Mouse (Mus musculus) ES-E14 (cell line): ENCODE measurements around the gene Gm28053. TPM values are rescaled to one million over a fixed set of nuclear protein-coding genes. Genes with fewer than 3 reads are reported as not detected.

Source experiments
- DNase-seq: peaks from one replicate; pipeline ENCODE4 v3.0.0-alpha.2; 2013; ENCODE audit warnings: low read depth, low spot score
- H3K27ac ChIP-seq: 2 replicates; pipeline ENCODE4 v1.5.1; 2012; ENCODE audit warnings: low read depth, mild to moderate bottlenecking, low read length, moderate library complexity, mixed read lengths; ENCODE audit not compliant: poor library complexity, insufficient read depth, severe bottlenecking
- H3K36me3 ChIP-seq: 2 replicates; pipeline ENCODE4 v1.6.1; 2012; ENCODE audit warnings: mild to moderate bottlenecking, low read length, moderate library complexity, mixed read lengths; ENCODE audit not compliant: control insufficient read depth, poor library complexity, insufficient read depth, severe bottlenecking
- H3K4me1 ChIP-seq, 2 experiments: fragments of 150-350 bp in 1 of 2; sonication (generic) in 1 of 2; 2 replicates each; pipeline ENCODE4 v1.6.1; 2012; ENCODE audit warnings: low read length in 2 of 2, mild to moderate bottlenecking in 1 of 2, mixed read lengths in 1 of 2; ENCODE audit not compliant: control insufficient read depth in 2 of 2, insufficient read depth in 2 of 2, poor library complexity in 1 of 2
- H3K4me3 ChIP-seq, 2 experiments: fragments of 150-350 bp in 1 of 2; sonication (generic) in 1 of 2; 2 replicates each; pipeline ENCODE4 v1.5.1; 2012; ENCODE audit warnings: low read length in 2 of 2, low read depth in 1 of 2, mild to moderate bottlenecking in 1 of 2, mixed read lengths in 1 of 2; ENCODE audit not compliant: insufficient read depth in 1 of 2, poor library complexity in 1 of 2, severe bottlenecking in 1 of 2
- H3K9ac ChIP-seq: 2 replicates; pipeline ENCODE4 v1.6.1; 2012; ENCODE audit warnings: low read depth, mild to moderate bottlenecking, low read length, mixed read lengths; ENCODE audit not compliant: poor library complexity, insufficient read depth, severe bottlenecking
- H3K9me3 ChIP-seq: fragments of 150-350 bp; sonication (generic); 2 replicates; pipeline ENCODE4 v1.6.1; 2012; ENCODE audit warnings: low read depth, mild to moderate bottlenecking, low read length; ENCODE audit not compliant: control insufficient read depth, insufficient read depth
- CHD2 ChIP-seq: IDR thresholded peaks from 2 replicates; pipeline ENCODE4 v1.6.1; 2014; ENCODE audit warnings: mild to moderate bottlenecking, low read depth, low read length, inconsistent platforms
- HCFC1 ChIP-seq: IDR thresholded peaks from 2 replicates; pipeline ENCODE4 v1.6.1; 2012; ENCODE audit warnings: low read length, inconsistent platforms, borderline replicate concordance; ENCODE audit not compliant: insufficient read depth
- MAFK ChIP-seq: IDR thresholded peaks from 2 replicates; pipeline ENCODE4 v1.6.1; 2014; ENCODE audit warnings: mild to moderate bottlenecking, low read depth, low read length, inconsistent platforms; ENCODE audit not compliant: insufficient read depth
- ZC3H11A ChIP-seq: IDR thresholded peaks from 2 replicates; pipeline ENCODE4 v1.6.1; 2012; ENCODE audit warnings: low read depth, mild to moderate bottlenecking, inconsistent platforms, low read length, borderline replicate concordance
- ZNF384 ChIP-seq: IDR thresholded peaks from 2 replicates; pipeline ENCODE4 v1.6.1; 2012; ENCODE audit warnings: low read depth, low read length, inconsistent platforms
- in situ Hi-C, 2 experiments: fragments of 600-800 bp; cut with MboI; formaldehyde crosslinking; loops; one replicate each; pipeline ENCODE4 v1.15.1; 2025; ENCODE audit warnings: low sequenced_read_pairs in 2 of 2, inconsistent platforms in 1 of 2; ENCODE audit not compliant: unreplicated experiment in 2 of 2
- total RNA-seq: library from RNA; depleted of rRNA; stranded (reverse); fragments of 300-350 nt; gene quantifications from 2 replicates; pipeline ENCODE4 v1.2.3, GENCODE M21; 2012

Gene Gm28053
- total RNA-seq, 1 experiment: not detected

GRCm38 (mm10) chr6:48687077-48687476 is 31.3 kb upstream of the Gm28053 start:
- H3K9me3 ChIP-seq: no peaks in the 10 kb centered on the region
- H3K36me3 ChIP-seq: no peaks in the 10 kb centered on the region
- no peaks in the 10 kb centered on the region for H3K4me1 ChIP-seq
- no peak overlapping the region for H3K27ac ChIP-seq
- H3K9ac ChIP-seq: no peak overlapping the region
- no peak for DNase-seq
- TF ChIP-seq CHD2: no peak
- TF ChIP-seq HCFC1: no peak
- no peak for TF ChIP-seq ZNF384
- no peak for TF ChIP-seq ZC3H11A
- no peak for TF ChIP-seq MAFK
- no peak overlapping the region for H3K4me3 ChIP-seq
- in situ Hi-C loops: no loop called here

- H3K4me3 ChIP-seq: no peak overlapping the region
- no peaks in the 10 kb centered on the region for H3K36me3 ChIP-seq
- DNase-seq: no peak
- TF ChIP-seq MAFK (no peak), HCFC1 (no peak), ZNF384 (no peak), ZC3H11A (no peak), CHD2 (no peak)
- H3K27ac ChIP-seq: no peak overlapping the region
- H3K9ac ChIP-seq: no peak overlapping the region
- in situ Hi-C loops: no loop called here
- H3K9me3 ChIP-seq: no peaks in the 10 kb centered on the region
- H3K4me1 ChIP-seq: no peaks in the 10 kb centered on the region
These were observed 29.1 kb upstream of the Gm28053 start for GRCm38 (mm10) chr6:48689320-48689719.

- TF ChIP-seq ZNF384: no peak
- TF ChIP-seq HCFC1: no peak
- no peak for TF ChIP-seq MAFK
- no peak for TF ChIP-seq ZC3H11A
- TF ChIP-seq CHD2: no peak
- in situ Hi-C loops: no loop called here
- H3K27ac ChIP-seq: no peak overlapping the region
- no peaks in the 10 kb centered on the region for H3K9me3 ChIP-seq
- no peaks in the 10 kb centered on the region for H3K4me1 ChIP-seq
- H3K4me3 ChIP-seq: no peak overlapping the region
- no peak overlapping the region for H3K9ac ChIP-seq
- no peak for DNase-seq
- no peaks in the 10 kb centered on the region for H3K36me3 ChIP-seq
These were observed 25.4 kb upstream of the Gm28053 start for GRCm38 (mm10) chr6:48692962-48693361.

- Histone ChIP-seq H3K9me3 (no peaks in the 10 kb centered on the region), H3K27ac (no peak overlapping the region), H3K36me3 (no peaks in the 10 kb centered on the region), H3K9ac (no peak overlapping the region), H3K4me1 (no peaks in the 10 kb centered on the region), H3K4me3 (no peak overlapping the region)
- DNase-seq: no peak
- in situ Hi-C loops: no loop called here
- no peak for TF ChIP-seq HCFC1
- no peak for TF ChIP-seq ZC3H11A
- TF ChIP-seq CHD2: no peak
- no peak for TF ChIP-seq MAFK
- TF ChIP-seq ZNF384: no peak
These were observed 21.4 kb upstream of the Gm28053 start for GRCm38 (mm10) chr6:48696830-48697554.

GRCm38 (mm10) chr6:48697555-48697930 is 20.9 kb upstream of the Gm28053 start:
- Histone ChIP-seq H3K9me3 (no peaks in the 10 kb centered on the region), H3K9ac (no peak overlapping the region), H3K4me3 (no peak overlapping the region), H3K4me1 (no peaks in the 10 kb centered on the region), H3K27ac (no peak overlapping the region), H3K36me3 (no peaks in the 10 kb centered on the region)
- in situ Hi-C loops: no loop called here
- no peak for DNase-seq
- TF ChIP-seq CHD2 (no peak), ZC3H11A (no peak), MAFK (no peak), ZNF384 (no peak), HCFC1 (no peak)
